In genomic region chr6:37211545-37212247, GRCm38 (mm10) we compare ENCODE assay signal across 11 mouse cellular contexts.
A peak's percentile ranks its signal among the peaks of the same experiment; 100 is the strongest.
DNase-seq lines count a peak whose midpoint lies in the region; ATAC-seq lines count a peak whose summit lies in the region.
"Had no signal": no experiment of that assay in that cellular context is flagged by ENCODE, and none has a peak within 500 bp of the region (broad histone marks: within the 10 kb centered on the region; RNA-seq: fewer than 3 reads in every experiment).

No protein-coding gene starts in this region.

- H3K36me3 ChIP-seq in kidney, embryonic 15.5 days: no peaks in the 10 kb centered on the region
- H3K36me3 ChIP-seq in embryonic facial prominence, embryonic 10.5 days (replicated peaks): no peaks in the 10 kb centered on the region
- no peaks in the 10 kb centered on the region for H3K36me3 ChIP-seq in hindbrain, embryonic 11.5 days (ENCODE audit: control insufficient read depth, insufficient read depth, low read length)

- H3K4me2 ChIP-seq in kidney, embryonic 15.5 days: no peak overlapping the region
- no peak overlapping the region for H3K4me2 ChIP-seq in hindbrain, embryonic 11.5 days (replicated peaks; ENCODE audit: low read depth, low read length)
- H3K4me2 ChIP-seq: liver, embryonic 11.5 days had no signal

- DNase-seq in kidney, adult 18-20 months: no peak
- DNase-seq in embryonic facial prominence, embryonic 10.5 days (ENCODE audit: low spot score): no peak
- DNase-seq in hindbrain, embryonic 11.5 days (ENCODE audit: low spot score): peak; percentile 25
- peak; percentile 29 for DNase-seq in neural tube, embryonic 10.5 days (ENCODE audit: extremely low spot score, low spot score)
- no peak for DNase-seq in urinary bladder, postnatal 4 days (ENCODE audit: low spot score in 2 of 2)
- DNase-seq: thymus, adult 18-20 months had no signal

- no peak overlapping the region for H3K27ac ChIP-seq in kidney, embryonic 15.5 days
- peak overlapping the region; percentile 20; the same call in 1 of the 2 replicates for H3K27ac ChIP-seq in embryonic facial prominence, embryonic 10.5 days (replicated peaks)
- no peak overlapping the region for H3K27ac ChIP-seq in hindbrain, embryonic 11.5 days (ENCODE audit: low read depth, low read length)

- H3K4me1 ChIP-seq in kidney, embryonic 15.5 days: peaks cover 33% of the 10 kb centered on the region
- H3K4me1 ChIP-seq in embryonic facial prominence, embryonic 10.5 days: peaks cover 48% of the 10 kb centered on the region
- H3K4me1 ChIP-seq in hindbrain, embryonic 11.5 days (replicated peaks; ENCODE audit: control insufficient read depth, insufficient read depth, low read length): no peaks in the 10 kb centered on the region

- WGBS in kidney, embryonic 15.5 days: 25% methylated on average over 9 of the region's 9 CpGs
- WGBS in embryonic facial prominence, embryonic 10.5 days: 40% methylated on average over 9 of the region's 9 CpGs
- WGBS in hindbrain, embryonic 11.5 days: 33% methylated on average over 9 of the region's 9 CpGs

- peak; percentile 71; the same call in 1 of the 2 replicates for ATAC-seq in kidney, embryonic 15.5 days (replicated peaks; ENCODE audit: low FRiP score)
- ATAC-seq in hindbrain, embryonic 11.5 days (ENCODE audit: low FRiP score): peak; percentile 78
- no peak for ATAC-seq in monocyte, adult 5-6 weeks (replicated peaks; ENCODE audit: insufficient number of reproducible peaks, low FRiP score, low TSS enrichment, poor library complexity, severe bottlenecking)
- ATAC-seq: activated CD4-positive, CD25-positive, alpha-beta regulatory T cell, adult 4 months had no signal

- H3K4me3 ChIP-seq in kidney, embryonic 15.5 days (replicated peaks): no peak overlapping the region
- H3K4me3 ChIP-seq in embryonic facial prominence, embryonic 10.5 days: no peak overlapping the region
- no peak overlapping the region for H3K4me3 ChIP-seq in hindbrain, embryonic 11.5 days (ENCODE audit: low read depth, low read length)
- H3K4me3 ChIP-seq: megakaryocyte, embryonic 14.5 days had no signal

- no peak overlapping the region for H3K9ac ChIP-seq in kidney, embryonic 15.5 days
- no peak overlapping the region for H3K9ac ChIP-seq in hindbrain, embryonic 11.5 days (ENCODE audit: low read depth, low read length)

- H3K27me3 ChIP-seq in kidney, embryonic 15.5 days: no peaks in the 10 kb centered on the region
- H3K27me3 ChIP-seq in embryonic facial prominence, embryonic 10.5 days (replicated peaks; ENCODE audit: low read depth, poor library complexity, severe bottlenecking): no peaks in the 10 kb centered on the region
- H3K27me3 ChIP-seq in hindbrain, embryonic 11.5 days (ENCODE audit: control insufficient read depth, insufficient read depth, low read length): no peaks in the 10 kb centered on the region

- H3K9me3 ChIP-seq in kidney, embryonic 15.5 days (replicated peaks): no peaks in the 10 kb centered on the region
- no peaks in the 10 kb centered on the region for H3K9me3 ChIP-seq in embryonic facial prominence, embryonic 10.5 days
- H3K9me3 ChIP-seq in hindbrain, embryonic 11.5 days (ENCODE audit: control insufficient read depth, low read length): no peaks in the 10 kb centered on the region

Comparison
In these comparisons a context has a peak if more than half of its experiments do, and no peak if none do; other contexts are left out.
1. DNase-seq: peak in hindbrain, embryonic 11.5 days (single experiment) and neural tube, embryonic 10.5 days (single experiment); none in kidney, adult 18-20 months (single experiment), embryonic facial prominence, embryonic 10.5 days (single experiment) and urinary bladder, postnatal 4 days (0 of 2).